In the genomic region with DNA sequence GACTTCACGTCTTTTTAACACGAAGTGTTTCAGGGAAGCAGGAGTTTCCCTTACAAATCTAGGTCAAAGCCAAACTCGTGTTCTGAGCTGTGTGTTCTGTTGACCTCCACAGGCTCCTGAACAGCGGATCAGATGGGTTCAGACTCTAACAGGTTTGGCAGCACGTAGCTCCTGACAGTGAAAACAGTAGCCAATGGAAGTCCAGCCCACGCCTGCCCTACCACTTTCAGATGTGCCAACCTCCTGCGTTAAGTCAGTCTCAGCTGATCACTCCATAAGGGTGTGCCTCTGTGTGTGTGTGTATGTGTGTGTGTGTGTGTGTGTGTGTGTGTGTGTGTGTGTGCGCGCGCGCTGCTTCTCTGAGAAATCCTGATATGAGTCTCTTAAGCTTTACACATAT, we compare ENCODE assay signal across 20 mouse cellular contexts.
DNase-seq lines count a peak whose midpoint lies in the region; ATAC-seq lines count a peak whose summit lies in the region.
"Had no signal": no experiment of that assay in that cellular context is flagged by ENCODE, and none has a peak within 500 bp of the region (broad histone marks: within the 10 kb centered on the region; RNA-seq: fewer than 3 reads in every experiment).

No protein-coding gene starts in this region.

- H3K27ac ChIP-seq in forebrain, embryonic 11.5 days (ENCODE audit: low read depth, low read length) = no peak overlapping the region
- H3K27ac ChIP-seq in forebrain, embryonic 12.5 days = no peak overlapping the region
- H3K27ac ChIP-seq in heart, embryonic 11.5 days (ENCODE audit: low read depth, low read length) = no peak overlapping the region
- H3K27ac ChIP-seq in forebrain, embryonic 16.5 days (ENCODE audit: low read length) = no peak overlapping the region
- no peak overlapping the region for H3K27ac ChIP-seq in liver, embryonic 11.5 days (ENCODE audit: low read depth, low read length)
- H3K27ac ChIP-seq: embryonic facial prominence, embryonic 12.5 days; embryonic facial prominence, embryonic 15.5 days; heart, adult 2 months; heart, embryonic 10.5 days; hindbrain, embryonic 12.5 days; hindbrain, embryonic 15.5 days had no signal

- no peak overlapping the region for H3K9ac ChIP-seq in forebrain, embryonic 11.5 days (ENCODE audit: low read length)
- no peak overlapping the region for H3K9ac ChIP-seq in forebrain, embryonic 12.5 days
- no peak overlapping the region for H3K9ac ChIP-seq in heart, embryonic 11.5 days (ENCODE audit: low read depth, low read length)
- H3K9ac ChIP-seq in forebrain, embryonic 16.5 days (replicated peaks; ENCODE audit: low read depth, low read length) = no peak overlapping the region
- no peak overlapping the region for H3K9ac ChIP-seq in liver, embryonic 11.5 days (ENCODE audit: low read depth, low read length)
- H3K9ac ChIP-seq: embryonic facial prominence, embryonic 12.5 days; embryonic facial prominence, embryonic 15.5 days; hindbrain, embryonic 12.5 days; hindbrain, embryonic 15.5 days had no signal

- ATAC-seq in forebrain, embryonic 11.5 days (replicated peaks; ENCODE audit: low FRiP score) = 0 out of 2 replicates have a peak, but pooled peaks have one; percentile 8
- no peak for ATAC-seq in forebrain, embryonic 12.5 days (ENCODE audit: low FRiP score)
- ATAC-seq in heart, embryonic 11.5 days (replicated peaks; ENCODE audit: insufficient number of reproducible peaks, low FRiP score, low TSS enrichment) = no peak
- peak; percentile 42 for ATAC-seq in forebrain, embryonic 16.5 days
- ATAC-seq in liver, embryonic 11.5 days (replicated peaks; ENCODE audit: low FRiP score) = no peak
- ATAC-seq: intestine, postnatal 0 days had no signal

- 0 out of 2 replicates have a peak, but pooled peaks cover 2% of the 10 kb centered on the region for H3K4me1 ChIP-seq in forebrain, embryonic 11.5 days (replicated peaks; ENCODE audit: control insufficient read depth, insufficient read depth, low read length)
- peaks cover 7% of the 10 kb centered on the region; the same call in 1 of the 2 replicates for H3K4me1 ChIP-seq in forebrain, embryonic 12.5 days
- H3K4me1 ChIP-seq in heart, embryonic 11.5 days (ENCODE audit: control insufficient read depth, insufficient read depth, low read length) = no peaks in the 10 kb centered on the region
- H3K4me1 ChIP-seq in forebrain, embryonic 16.5 days (replicated peaks; ENCODE audit: control insufficient read depth, insufficient read depth, low read length) = peaks cover 8% of the 10 kb centered on the region
- H3K4me1 ChIP-seq in liver, embryonic 11.5 days (replicated peaks; ENCODE audit: control insufficient read depth, insufficient read depth, low read length) = no peaks in the 10 kb centered on the region
- H3K4me1 ChIP-seq: embryonic facial prominence, embryonic 12.5 days; embryonic facial prominence, embryonic 15.5 days; heart, embryonic 10.5 days; hindbrain, embryonic 12.5 days had no signal

- no peaks in the 10 kb centered on the region for H3K9me3 ChIP-seq in forebrain, embryonic 11.5 days (ENCODE audit: control insufficient read depth, low read length)
- H3K9me3 ChIP-seq in forebrain, embryonic 12.5 days = no peaks in the 10 kb centered on the region
- no peaks in the 10 kb centered on the region for H3K9me3 ChIP-seq in heart, embryonic 11.5 days (replicated peaks; ENCODE audit: control insufficient read depth, low read length)
- H3K9me3 ChIP-seq in forebrain, embryonic 16.5 days (ENCODE audit: control insufficient read depth, low read length) = no peaks in the 10 kb centered on the region
- no peaks in the 10 kb centered on the region for H3K9me3 ChIP-seq in liver, embryonic 11.5 days (ENCODE audit: control insufficient read depth, low read length)
- H3K9me3 ChIP-seq: embryonic facial prominence, embryonic 12.5 days; embryonic facial prominence, embryonic 15.5 days; heart, embryonic 10.5 days; hindbrain, embryonic 12.5 days; hindbrain, embryonic 15.5 days had no signal

- no peak overlapping the region for H3K4me3 ChIP-seq in forebrain, embryonic 11.5 days (ENCODE audit: low read depth, low read length)
- no peak overlapping the region for H3K4me3 ChIP-seq in forebrain, embryonic 12.5 days (replicated peaks)
- no peak overlapping the region for H3K4me3 ChIP-seq in heart, embryonic 11.5 days (ENCODE audit: low read depth, low read length)
- no peak overlapping the region for H3K4me3 ChIP-seq in forebrain, embryonic 16.5 days (replicated peaks; ENCODE audit: low read length)
- no peak overlapping the region for H3K4me3 ChIP-seq in liver, embryonic 11.5 days (ENCODE audit: low read depth, low read length)
- H3K4me3 ChIP-seq: embryonic facial prominence, embryonic 12.5 days; embryonic facial prominence, embryonic 15.5 days; heart, adult 2 months; heart, embryonic 10.5 days; hindbrain, embryonic 12.5 days; hindbrain, embryonic 15.5 days had no signal

- no peak for DNase-seq in forebrain, embryonic 11.5 days (ENCODE audit: low spot score)
- DNase-seq in heart, adult 11 months = peak; percentile 45
- peak; percentile 7 for DNase-seq in R1 (ENCODE audit: low read depth, low spot score)
- DNase-seq in gastrocnemius, postnatal 4 days (ENCODE audit: low spot score in 2 of 2) = no peak
- DNase-seq in liver, embryonic 11.5 days (ENCODE audit: low spot score) = no peak
- DNase-seq: adrenal gland, postnatal 10 days; adrenal gland, postnatal 36 days; cerebellum, adult 11 months; cerebellum, adult 9-11 months; gastrocnemius, postnatal 10 days; heart, adult 2 months had no signal

- no peaks in the 10 kb centered on the region for H3K36me3 ChIP-seq in forebrain, embryonic 11.5 days (ENCODE audit: control insufficient read depth, insufficient read depth, low read length)
- no peaks in the 10 kb centered on the region for H3K36me3 ChIP-seq in forebrain, embryonic 12.5 days (replicated peaks)
- no peaks in the 10 kb centered on the region for H3K36me3 ChIP-seq in heart, embryonic 11.5 days (ENCODE audit: control insufficient read depth, insufficient read depth, low read length)
- no peaks in the 10 kb centered on the region for H3K36me3 ChIP-seq in forebrain, embryonic 16.5 days (ENCODE audit: control insufficient read depth, insufficient read depth)
- no peaks in the 10 kb centered on the region for H3K36me3 ChIP-seq in liver, embryonic 11.5 days (ENCODE audit: control insufficient read depth, insufficient read depth, low read length)
- H3K36me3 ChIP-seq: embryonic facial prominence, embryonic 12.5 days; embryonic facial prominence, embryonic 15.5 days; heart, embryonic 10.5 days; hindbrain, embryonic 12.5 days; hindbrain, embryonic 15.5 days had no signal

- no peak overlapping the region for H3K4me2 ChIP-seq in forebrain, embryonic 11.5 days (ENCODE audit: low read depth, low read length, severe bottlenecking)
- H3K4me2 ChIP-seq in forebrain, embryonic 12.5 days = no peak overlapping the region
- no peak overlapping the region for H3K4me2 ChIP-seq in heart, embryonic 11.5 days
- H3K4me2 ChIP-seq in forebrain, embryonic 16.5 days (ENCODE audit: low read length) = no peak overlapping the region
- no peak overlapping the region for H3K4me2 ChIP-seq in liver, embryonic 11.5 days
- H3K4me2 ChIP-seq: embryonic facial prominence, embryonic 12.5 days; embryonic facial prominence, embryonic 15.5 days; hindbrain, embryonic 12.5 days; hindbrain, embryonic 15.5 days had no signal

- no peaks in the 10 kb centered on the region for H3K27me3 ChIP-seq in forebrain, embryonic 11.5 days (ENCODE audit: control insufficient read depth, insufficient read depth, low read length)
- H3K27me3 ChIP-seq in forebrain, embryonic 12.5 days = no peaks in the 10 kb centered on the region
- no peaks in the 10 kb centered on the region for H3K27me3 ChIP-seq in heart, embryonic 11.5 days (ENCODE audit: control insufficient read depth, insufficient read depth, low read length)
- no peaks in the 10 kb centered on the region for H3K27me3 ChIP-seq in forebrain, embryonic 16.5 days (replicated peaks; ENCODE audit: control insufficient read depth, insufficient read depth, low read length)
- H3K27me3 ChIP-seq in liver, embryonic 11.5 days (replicated peaks; ENCODE audit: control insufficient read depth, insufficient read depth, low read length) = no peaks in the 10 kb centered on the region
- H3K27me3 ChIP-seq: embryonic facial prominence, embryonic 12.5 days; embryonic facial prominence, embryonic 15.5 days; hindbrain, embryonic 12.5 days; hindbrain, embryonic 15.5 days had no signal

- WGBS in forebrain, embryonic 11.5 days = 87% methylated on average over 11 of the region's 11 CpGs
- 82% methylated on average over 11 of the region's 11 CpGs for WGBS in forebrain, embryonic 12.5 days
- 84% methylated on average over 11 of the region's 11 CpGs for WGBS in heart, embryonic 11.5 days (ENCODE audit: insufficient replicate concordance)
- WGBS in forebrain, embryonic 16.5 days = 67% methylated on average over 11 of the region's 11 CpGs
- WGBS in liver, embryonic 11.5 days = 84% methylated on average over 11 of the region's 11 CpGs

Comparison
In these comparisons a context has a peak if more than half of its experiments do, and no peak if none do; other contexts are left out.
1. ATAC-seq: peak in forebrain, embryonic 11.5 days (single experiment) and forebrain, embryonic 16.5 days (single experiment); none in forebrain, embryonic 12.5 days (single experiment), heart, embryonic 11.5 days (single experiment) and liver, embryonic 11.5 days (single experiment).
2. DNase-seq: peak in heart, adult 11 months (single experiment) and R1 (single experiment); none in forebrain, embryonic 11.5 days (single experiment), gastrocnemius, postnatal 4 days (0 of 2) and liver, embryonic 11.5 days (single experiment).